Mouse (Mus musculus) right cerebral cortex, adult 18-20 months (tissue): ENCODE measurements around the gene Aoc1.
"Not testable (repeated sequence)": the region's sequence is repeated elsewhere in the genome, so short reads cannot be mapped to it uniquely, and the experiment has no call there.

Experiments used
- DNase-seq: peaks from one replicate; pipeline ENCODE4 v3.0.0; 2022; ENCODE audit warnings: mixed read lengths

Aoc1 gene

GRCm38 (mm10) chr6:48861616-48862280, 10.9 kb upstream of the Aoc1 start:
- DNase-seq = no peak

- no peak for DNase-seq
Observed at GRCm38 (mm10) chr6:48862816-48863215, 9.9 kb upstream of the Aoc1 start.

- DNase-seq = no peak
Observed at GRCm38 (mm10) chr6:48863488-48863887, 9.2 kb upstream of the Aoc1 start.

- no peak for DNase-seq
Observed at GRCm38 (mm10) chr6:48864181-48864580, 8.5 kb upstream of the Aoc1 start.

GRCm38 (mm10) chr6:48864723-48865122, 8.0 kb upstream of the Aoc1 start:
- no peak for DNase-seq

GRCm38 (mm10) chr6:48865152-48865745, 7.4 kb upstream of the Aoc1 start:
- no peak for DNase-seq

GRCm38 (mm10) chr6:48866355-48866950, 6.2 kb upstream of the Aoc1 start:
- not testable (repeated sequence) for DNase-seq

GRCm38 (mm10) chr6:48867158-48867557, 5.5 kb upstream of the Aoc1 start:
- no peak for DNase-seq

GRCm38 (mm10) chr6:48869774-48870173, 2.9 kb upstream of the Aoc1 start:
- DNase-seq = no peak

- no peak for DNase-seq
Observed at GRCm38 (mm10) chr6:48874576-48874975, 1.9 kb downstream of the Aoc1 start.

GRCm38 (mm10) chr6:48875515-48875914, 2.8 kb downstream of the Aoc1 start:
- DNase-seq = no peak

GRCm38 (mm10) chr6:48876510-48877135, 3.9 kb downstream of the Aoc1 start:
- peak; percentile 34 for DNase-seq

- DNase-seq = no peak
Observed at GRCm38 (mm10) chr6:48894203-48894602, 21.5 kb downstream of the Aoc1 start.

GRCm38 (mm10) chr6:48894938-48895818, 22.5 kb downstream of the Aoc1 start:
- DNase-seq = no peak

- DNase-seq = no peak
Observed at GRCm38 (mm10) chr6:48895941-48896340, 23.2 kb downstream of the Aoc1 start.

- no peak for DNase-seq
Observed at GRCm38 (mm10) chr6:48896956-48897355, 24.3 kb downstream of the Aoc1 start.

GRCm38 (mm10) chr6:48901316-48901715, 28.6 kb downstream of the Aoc1 start:
- DNase-seq = not testable (repeated sequence)

GRCm38 (mm10) chr6:48902511-48903406, 30.1 kb downstream of the Aoc1 start:
- DNase-seq = no peak

GRCm38 (mm10) chr6:48903437-48903836, 30.7 kb downstream of the Aoc1 start:
- DNase-seq = no peak

GRCm38 (mm10) chr6:48905606-48906005, 32.9 kb downstream of the Aoc1 start:
- no peak for DNase-seq

GRCm38 (mm10) chr6:48906371-48906770, 33.7 kb downstream of the Aoc1 start:
- DNase-seq = no peak

- no peak for DNase-seq
Observed at GRCm38 (mm10) chr6:48909229-48909628, 36.5 kb downstream of the Aoc1 start.
